Mouse (Mus musculus): ENCODE results near the gene Fndc3a.

Fndc3a gene

DNA sequence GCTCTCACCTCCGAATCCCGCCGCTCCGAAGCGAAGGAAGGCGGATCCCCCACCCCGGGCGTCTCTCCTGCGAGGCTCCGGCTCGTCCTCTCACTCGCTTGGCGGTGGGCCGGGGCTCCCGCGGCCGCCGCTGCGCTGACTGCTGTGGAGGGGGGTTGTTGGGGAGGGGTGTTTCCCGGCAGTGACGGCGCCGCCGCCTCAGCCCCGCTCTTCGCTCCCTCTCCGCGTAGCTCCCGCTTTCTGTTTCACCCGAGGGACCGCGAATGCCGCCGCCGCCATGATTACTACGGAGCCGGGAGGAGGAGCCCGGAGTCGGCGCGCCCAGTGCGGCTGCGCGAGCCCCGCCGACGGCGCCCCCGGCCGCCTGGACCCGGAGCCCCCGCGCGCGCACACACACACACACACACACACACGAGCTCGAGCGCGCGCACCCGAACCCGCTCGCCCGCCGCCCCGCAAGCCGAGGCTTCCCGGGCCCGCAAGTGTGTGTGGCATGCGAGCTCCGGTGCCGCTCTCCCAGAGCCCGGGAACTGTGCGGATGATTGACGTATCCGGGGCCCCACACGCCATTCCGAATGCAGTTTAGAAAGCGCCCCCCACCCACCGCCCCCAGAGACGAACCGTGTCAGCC, at the start of gene Fndc3a:
Gene Fndc3a, minus strand, starts transcription at position 294 of the 631 bp plus-strand sequence.
- peak; percentile 78 to 81 for DNase-seq (ENCODE audit: low spot score in 2 of 2)

DNA sequence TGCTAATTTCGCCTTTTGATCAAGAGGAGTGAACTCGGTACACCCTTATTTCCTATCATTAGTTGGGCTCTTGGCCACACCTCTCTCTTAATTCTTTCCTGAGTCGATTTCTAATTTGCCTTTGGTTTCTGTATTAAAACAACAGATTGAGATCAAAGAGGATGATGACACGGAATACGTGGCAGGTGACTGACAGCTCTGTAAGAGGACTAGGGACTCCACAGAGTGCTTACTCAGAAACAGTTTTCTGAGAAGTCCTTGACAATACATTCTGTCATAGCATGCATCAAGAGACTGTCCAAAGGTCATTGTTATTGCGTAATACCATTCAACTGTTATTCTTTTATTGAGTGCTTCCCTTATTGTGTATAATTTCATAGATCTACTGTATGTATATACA, 43.1 kb upstream of the Fndc3a start:
- DNase-seq (ENCODE audit: low spot score in 2 of 2) = no peak

DNA sequence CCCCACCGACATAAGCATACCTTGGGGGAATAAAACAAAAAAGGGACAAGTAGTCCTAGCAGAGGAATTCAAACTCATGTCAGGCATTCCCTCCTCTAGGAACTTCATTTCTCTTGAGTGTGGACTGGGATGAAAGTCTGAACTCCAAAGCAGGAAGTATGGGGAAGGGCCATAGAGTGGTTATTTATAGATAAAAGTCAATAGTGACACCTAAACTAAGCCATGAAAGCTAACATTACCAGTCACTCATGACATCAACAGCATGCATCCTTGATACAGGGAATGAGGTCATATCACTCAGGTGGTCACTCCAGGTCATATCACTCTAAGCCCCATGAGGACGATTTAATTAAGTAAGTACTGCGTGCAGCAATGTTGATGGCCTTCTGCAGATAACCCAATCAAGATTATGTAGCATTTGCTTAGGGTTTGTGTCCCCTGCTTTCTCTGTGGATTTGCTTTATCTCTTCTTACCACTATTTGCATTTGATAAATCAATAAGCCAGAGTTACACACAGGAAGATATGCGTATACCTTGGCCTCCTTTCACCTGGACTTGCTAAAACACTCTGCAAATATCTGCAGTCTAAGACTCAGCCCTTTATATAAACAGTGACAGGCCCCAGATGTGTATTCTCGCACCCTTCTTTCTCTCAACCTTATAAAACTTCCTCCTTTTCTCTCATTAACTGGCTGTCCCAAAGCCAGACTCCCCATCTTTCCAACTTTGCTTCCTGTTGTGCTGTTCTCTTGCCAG, 40.8 kb upstream of the Fndc3a start:
- no peak for DNase-seq (ENCODE audit: low spot score in 2 of 2)

DNA sequence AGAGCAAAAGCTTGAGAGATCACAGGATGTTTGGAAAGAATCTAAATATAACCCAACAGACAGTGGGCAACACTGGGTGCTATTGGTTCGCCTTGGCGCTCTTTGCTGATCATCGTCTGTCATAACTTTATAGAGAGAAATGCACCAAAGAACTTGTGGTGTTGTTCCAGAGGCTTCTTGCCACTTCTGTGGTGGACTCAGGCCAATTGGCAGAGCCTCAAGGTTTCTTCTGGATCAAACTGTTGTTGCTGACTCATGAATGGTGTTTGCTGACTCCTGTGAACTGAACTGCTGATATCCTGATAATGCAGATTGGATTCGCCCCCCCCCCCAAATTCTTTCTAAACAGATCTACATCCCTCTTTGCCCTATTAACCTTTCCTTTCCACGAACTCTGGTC, 38.5 kb upstream of the Fndc3a start:
- no peak for DNase-seq (ENCODE audit: low spot score in 2 of 2)

DNA sequence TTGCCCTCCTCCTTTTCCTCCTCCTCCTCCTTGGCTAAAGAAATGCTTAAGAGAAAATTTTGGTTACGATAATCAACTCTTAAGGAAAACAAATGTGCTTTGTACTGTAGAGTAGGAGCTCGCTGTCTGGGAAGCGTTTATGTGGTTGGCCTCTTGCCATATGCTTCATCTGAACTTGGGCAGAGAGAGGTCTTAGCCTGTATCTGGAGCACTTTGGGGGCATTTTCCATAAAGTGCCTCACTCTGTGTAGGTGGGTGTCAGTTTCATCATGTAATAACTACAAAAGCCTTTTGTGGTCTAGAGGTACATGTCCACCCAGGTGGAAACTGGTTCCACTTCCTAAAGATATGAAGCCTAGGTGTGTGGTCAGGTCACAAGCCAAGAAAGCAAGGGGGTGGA, 31.9 kb upstream of the Fndc3a start:
- DNase-seq (ENCODE audit: low spot score in 2 of 2) = no peak

DNA sequence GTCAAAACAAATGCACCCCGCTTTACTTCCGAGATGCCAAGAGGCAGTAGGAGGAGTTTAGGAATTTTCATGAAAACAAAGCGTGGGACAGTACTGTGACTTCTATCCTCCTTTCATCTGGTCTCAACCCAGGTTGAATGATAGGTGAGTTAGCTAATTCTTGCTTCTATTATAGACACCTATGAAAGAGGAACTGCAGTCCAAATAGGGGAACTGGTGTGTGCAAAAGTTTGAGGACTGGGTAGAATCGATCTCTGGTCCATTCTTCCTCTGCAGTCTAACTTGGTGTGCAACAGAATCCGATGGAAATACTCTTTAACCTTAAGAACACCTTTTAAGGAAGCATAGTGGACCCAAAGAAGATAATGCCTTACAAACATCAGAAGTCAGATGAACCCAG, 30.5 kb upstream of the Fndc3a start:
- no peak for DNase-seq (ENCODE audit: low spot score in 2 of 2)

DNA sequence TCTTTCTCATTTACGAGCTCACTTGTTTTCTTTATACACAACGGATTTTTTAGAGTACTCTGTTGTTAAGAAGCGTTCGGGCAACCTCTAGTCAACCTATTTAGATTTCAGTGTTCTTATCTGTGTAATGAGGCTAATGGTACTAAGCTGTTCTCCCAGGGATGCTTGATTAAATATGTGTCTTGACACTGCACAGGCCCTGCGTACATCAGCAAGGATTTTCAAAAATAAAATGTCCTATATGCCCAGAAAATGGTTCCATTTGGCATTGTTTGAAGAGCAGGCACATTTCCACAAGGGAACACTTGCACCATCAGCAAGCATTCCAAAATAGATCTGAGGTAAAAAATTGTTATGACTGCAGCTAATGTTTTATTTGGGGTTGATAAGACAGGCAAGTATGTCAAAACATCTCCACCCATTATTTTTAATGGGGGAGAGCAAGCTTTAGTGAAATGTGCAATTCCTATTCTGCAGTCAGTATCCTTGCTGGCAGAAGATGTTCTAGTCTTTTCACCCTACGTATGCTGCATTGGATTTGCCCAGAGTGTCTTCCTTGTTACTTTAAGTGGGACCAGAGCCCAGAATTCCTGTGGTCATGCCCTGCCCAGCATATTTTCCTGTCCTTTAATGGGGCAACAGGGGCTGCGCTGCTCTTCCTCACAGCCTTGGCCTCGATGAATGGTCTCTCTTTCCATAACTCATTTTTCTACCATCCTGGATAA, 29.8 kb upstream of the Fndc3a start:
- DNase-seq (ENCODE audit: low spot score in 2 of 2) = no peak

DNA sequence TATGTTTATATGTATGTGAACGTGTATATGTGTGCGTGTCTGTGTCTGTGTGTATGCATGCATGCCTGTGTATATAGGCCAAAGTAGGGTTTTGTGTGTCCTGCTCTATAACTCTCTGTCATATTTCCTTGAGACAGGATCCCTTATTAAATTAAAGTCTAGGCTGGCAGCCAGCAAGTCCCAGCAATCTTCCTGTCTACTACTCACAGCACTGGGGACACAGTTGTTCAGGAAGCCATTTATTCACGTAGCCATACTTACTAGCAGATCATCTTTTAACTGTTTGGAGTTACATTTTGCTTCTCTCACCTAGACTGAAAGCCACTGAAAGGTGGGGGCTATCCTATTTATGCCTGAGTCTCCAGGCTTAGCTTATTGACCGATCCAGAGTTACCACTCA, 29.0 kb upstream of the Fndc3a start:
- DNase-seq (ENCODE audit: low spot score in 2 of 2) = no peak

DNA sequence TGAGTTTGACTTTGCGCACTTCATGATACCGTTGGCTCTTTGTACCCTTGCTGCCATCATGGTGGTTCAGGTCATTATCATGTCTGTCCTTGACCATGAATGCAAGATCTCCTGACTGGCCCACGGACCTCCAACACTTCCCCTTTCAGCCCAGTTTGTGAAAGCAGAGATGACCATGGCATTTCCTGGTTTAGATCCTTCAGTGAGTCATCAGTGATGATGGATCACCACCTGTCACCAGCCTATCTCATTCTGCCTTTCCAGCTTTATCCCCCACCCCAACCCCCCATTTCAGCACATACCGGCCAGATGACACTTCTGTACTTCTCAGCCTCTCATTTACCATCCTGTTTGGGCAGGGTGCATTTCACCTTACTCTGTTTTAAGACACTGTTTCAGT, 28.4 kb upstream of the Fndc3a start:
- no peak for DNase-seq (ENCODE audit: low spot score in 2 of 2)

DNA sequence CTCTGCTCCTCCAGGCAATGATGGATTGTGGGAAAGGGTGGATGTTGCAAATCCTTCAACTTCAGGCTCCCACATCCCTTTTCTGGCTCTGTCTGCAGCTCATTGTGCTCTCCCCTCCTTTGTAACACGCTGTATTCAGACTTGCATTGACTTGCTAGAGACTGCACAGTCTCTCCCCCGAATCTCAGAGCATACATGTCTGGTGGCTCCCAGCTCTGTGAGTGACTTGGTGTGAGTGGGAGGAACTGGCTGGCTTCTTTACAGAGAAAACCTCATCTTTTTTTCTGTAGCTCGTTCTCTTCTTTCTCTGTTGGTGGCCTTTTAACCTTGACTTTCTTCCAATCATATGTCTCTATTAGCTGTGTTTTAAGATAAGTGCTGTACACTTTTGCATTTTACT, 16.1 kb upstream of the Fndc3a start:
- no peak for DNase-seq (ENCODE audit: low spot score in 2 of 2)

DNA sequence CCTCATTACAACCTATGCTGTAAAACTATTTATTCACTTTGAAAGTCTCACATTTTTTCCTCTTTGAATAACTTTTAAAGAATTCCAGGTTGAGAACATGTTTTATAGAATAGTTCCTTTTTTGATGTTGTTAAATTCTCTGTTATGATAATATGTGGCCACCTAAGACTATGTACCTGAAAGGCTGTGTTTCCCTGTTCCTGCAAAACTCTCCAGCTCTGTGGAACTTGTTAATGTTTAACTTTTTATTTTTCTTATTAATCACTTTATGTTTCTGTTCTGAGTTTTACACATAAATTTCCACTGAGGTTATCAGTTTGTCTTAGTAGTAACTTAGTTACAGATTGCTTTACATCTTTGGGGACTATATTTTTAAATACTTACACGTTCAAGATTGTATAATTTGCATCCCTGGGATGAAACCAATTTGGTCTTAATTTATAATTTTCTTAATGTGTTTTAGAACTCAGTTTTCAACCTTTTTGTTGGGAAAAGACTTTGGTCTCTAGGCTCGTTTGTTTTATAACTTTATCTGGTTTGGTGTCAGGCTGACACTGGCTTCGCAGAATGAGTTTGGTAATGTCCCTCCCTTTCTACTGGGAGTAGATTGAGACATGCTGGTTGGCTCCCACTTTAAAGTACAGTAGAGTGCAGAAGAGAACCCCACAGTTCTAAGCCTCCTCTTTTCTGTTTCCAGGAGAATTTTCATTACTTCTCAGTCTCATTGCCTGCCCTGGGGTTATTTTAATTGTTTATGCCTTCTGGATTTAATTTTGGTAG, 12.7 kb upstream of the Fndc3a start:
- no peak for DNase-seq (ENCODE audit: low spot score in 2 of 2)

DNA sequence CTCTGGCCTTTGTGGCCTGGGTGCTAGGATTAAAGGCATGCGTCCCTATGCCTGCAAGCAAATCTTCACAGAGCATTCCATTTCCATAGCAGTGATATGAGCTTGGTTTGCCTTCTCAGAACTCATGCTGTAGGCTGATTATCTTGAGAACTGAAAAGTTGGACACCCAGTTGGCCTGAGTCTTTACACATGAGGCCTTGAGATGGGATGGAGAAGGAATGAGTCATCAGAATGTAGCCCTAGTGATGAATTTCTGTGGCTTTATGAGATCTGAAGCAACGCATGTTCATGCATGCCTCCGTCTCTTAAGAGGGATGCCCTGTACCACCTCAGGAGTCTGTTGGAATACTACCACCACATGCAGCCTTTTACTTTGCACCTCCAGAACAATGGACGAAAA, 6.4 kb upstream of the Fndc3a start:
- DNase-seq (ENCODE audit: low spot score in 2 of 2) = no peak

DNA sequence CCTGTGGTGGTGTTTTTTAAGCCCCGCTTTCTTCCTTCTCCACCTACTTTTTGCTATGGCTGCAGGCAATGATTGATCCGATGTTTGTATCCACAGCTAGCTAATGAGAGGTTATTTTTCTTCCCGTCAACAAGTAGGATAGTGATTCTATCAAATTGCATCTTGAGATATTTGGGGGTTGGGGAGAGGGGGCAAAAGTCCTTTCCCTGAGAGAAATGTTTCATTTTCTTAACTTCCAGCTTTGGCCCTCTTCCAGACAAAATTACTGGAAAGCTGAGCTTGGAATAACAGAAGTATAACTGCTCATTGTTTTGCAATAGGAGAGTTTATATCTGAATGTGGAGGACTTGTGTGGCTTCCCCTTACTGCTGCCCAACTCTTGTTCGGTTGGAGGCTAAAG, 1.3 kb upstream of the Fndc3a start:
- no peak for DNase-seq (ENCODE audit: low spot score in 2 of 2)

DNA sequence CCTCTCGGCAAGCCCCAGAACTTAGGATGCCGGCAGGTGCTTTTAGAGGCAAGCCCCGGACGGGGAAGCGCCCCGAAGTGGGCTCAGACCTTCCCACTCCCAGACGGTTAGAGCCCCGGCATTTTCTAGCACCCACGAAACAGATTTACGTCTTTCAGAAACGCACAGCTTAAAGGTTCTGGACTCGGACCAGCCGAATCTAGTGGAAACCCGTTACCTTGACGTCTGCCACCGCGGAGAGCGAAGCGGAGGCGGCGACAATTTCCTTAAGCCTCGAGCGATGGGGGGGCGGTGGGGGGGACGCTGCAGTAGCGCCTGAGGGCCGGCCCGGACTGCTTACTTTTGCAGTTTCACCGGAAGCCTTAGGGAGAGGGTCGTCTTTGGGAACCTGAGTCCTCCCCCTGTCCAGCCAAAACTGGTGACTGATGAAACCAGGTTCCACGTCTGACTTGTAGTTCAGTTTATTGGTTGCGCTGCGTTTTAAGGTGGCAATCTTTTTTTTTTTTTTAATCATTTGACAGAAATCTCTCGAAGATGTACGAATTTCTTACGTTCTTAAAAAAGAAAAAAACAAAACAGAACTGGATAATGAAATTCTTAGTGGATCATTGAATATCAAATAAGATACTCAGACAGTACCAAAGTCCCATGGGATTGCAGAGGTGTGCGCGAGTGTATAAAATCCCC, 681 bp upstream of the Fndc3a start:
- peak in 1 of 2 experiments; percentile 30 for DNase-seq (ENCODE audit: low spot score in 2 of 2)

DNA sequence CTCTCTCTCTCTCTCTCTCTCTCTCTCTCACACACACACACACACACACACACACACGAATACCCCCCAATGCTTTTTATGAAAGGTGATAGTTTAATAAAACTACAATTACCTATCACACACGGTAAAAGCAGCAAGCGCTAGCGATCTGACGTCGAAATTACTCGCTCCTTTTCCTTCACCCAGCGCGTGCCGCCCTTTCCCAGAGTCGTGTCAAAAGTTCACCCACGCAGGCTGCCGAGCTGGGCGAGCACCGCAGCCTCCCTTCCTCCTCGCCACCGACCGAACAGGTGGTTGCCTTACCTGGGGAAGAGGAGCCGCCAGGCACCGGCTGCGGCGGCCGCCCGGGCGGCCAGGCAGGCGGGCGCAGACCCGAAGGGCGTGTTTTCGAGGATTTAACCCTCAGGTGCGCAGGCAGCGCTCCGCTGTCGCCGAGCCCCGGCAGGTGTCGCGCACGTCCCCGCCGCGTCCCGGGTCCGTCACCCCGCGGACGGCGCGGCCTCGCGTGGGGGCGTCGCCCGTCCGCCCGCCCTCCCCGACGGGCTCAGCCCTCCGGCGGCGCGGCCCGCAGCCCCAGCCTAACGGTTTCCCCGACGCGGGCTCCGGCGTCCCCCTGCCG, 603 bp downstream of the Fndc3a start:
- DNase-seq (ENCODE audit: low spot score in 2 of 2) = peak; percentile 63

DNA sequence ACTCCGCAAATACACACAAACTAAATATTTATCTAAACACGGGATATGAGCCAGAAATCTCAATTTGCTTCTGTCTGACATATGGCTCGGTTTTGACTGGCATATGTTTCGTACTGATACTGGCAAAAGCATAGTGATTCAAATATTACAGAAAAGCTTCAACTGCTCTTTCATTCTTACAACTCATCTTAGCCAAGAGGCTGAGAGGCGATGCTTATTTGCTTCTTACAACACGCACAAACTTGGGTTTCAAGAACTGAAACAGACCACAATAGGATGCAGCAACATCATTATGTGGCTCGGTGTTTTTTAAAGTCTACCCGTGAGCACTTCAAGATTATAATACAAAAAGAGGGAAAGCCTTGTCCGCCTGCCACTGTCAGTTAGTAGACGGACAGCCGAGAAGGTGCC, 1.2 kb downstream of the Fndc3a start:
- no peak for DNase-seq (ENCODE audit: low spot score in 2 of 2)

DNA sequence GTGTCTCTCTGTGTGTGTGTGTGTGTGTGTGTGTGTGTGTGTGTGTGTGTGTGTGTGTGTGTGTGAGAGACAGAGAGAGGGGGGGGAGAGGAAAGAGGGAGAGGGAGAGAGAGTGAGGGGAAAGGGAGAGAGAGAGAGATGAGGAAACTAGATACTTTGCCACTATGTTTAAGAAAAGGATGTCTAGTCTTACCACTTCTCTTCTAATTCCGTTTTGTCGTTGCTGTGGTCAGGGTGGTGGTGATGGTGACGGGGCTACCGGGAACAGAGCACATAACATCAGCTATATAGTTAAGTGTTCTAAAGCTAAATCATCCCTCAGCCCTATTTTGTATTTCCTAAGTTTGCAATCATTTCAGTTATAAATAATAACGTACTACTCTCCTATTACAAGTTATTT, 9.7 kb downstream of the Fndc3a start:
- DNase-seq (ENCODE audit: low spot score in 2 of 2) = no peak

DNA sequence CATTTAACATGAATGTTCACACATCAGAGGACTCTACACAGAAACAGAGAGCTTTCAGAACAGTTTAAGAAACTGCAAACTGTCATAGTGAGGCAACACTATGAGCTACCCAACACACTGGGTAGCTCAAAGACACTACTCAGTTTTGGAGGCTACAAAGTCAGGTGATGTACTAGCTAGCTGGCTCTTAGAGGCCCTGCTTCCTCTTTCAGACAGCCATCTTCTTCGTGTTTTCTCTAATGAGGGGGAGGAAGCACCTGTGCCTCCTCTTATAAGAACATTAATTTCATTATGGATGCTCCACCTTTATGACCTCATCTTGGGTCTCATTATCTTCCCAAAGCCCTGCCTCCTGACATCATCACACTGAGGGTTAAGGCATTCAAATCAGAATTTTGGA, 18.4 kb downstream of the Fndc3a start:
- DNase-seq (ENCODE audit: low spot score in 2 of 2) = no peak

DNA sequence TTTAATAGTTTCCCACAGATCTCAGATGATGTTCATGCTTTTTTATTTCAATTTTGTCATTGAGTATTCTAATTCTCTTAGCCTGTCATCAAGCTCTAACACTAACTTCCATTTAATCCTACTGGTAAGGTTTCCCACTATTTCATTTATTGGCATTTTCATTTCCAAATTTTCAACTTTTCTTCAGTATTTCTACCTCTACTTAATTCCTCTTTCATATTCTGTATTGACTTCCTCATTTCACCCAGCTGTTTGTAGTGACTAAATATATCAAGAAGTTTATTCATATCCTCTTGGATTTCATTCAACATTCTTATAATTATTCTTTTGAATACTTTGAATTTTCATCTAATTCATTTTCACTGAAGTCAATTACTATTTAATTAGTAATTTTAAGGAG, 20.3 kb downstream of the Fndc3a start:
- no peak for DNase-seq (ENCODE audit: low spot score in 2 of 2)

DNA sequence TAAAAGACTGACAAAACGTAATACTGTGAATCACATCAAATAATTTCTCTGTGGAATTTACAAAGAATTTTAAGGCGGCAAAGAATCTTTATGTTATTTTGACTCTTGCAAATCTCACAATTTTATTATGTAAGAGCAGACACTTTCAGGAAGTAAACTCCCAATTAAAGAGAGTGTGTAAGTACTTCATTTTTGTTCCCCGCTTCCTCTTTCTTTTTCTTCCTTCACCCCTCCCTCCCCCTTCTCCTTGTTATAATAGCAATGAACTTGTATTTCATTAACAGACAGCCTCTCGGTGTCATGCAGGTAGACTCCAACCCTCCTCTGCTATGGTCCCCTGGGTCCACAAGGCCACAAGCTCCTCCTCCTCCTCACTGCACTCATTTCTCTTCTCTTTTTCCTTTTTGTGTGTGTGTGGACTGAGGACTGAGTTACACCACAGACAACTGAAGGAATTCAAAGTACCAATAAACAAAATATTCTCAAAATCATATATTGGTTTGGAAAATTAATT, 24.9 kb downstream of the Fndc3a start:
- DNase-seq (ENCODE audit: low spot score in 2 of 2) = no peak

DNA sequence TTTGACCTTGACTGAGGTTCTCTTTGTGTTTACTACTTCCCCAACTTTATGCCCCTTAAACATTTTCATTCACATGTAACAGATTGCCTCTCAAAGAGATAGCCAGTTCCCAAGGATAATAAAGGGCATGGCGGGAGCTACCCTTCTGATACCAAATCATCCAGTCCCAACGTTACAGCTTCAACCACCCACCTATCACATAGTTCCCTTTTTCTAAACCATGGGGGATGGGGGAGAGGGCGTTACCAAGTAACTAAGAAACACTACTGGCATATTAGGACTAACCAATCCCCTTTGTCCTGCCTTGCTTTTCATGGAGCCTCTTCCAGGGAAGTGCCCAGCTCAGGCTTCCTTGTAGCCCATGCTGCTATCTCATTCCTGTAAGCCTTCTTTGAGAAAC, 32.6 kb downstream of the Fndc3a start:
- DNase-seq (ENCODE audit: low spot score in 2 of 2) = no peak
